Mouse (Mus musculus) ES-E14 (cell line): ENCODE measurements around the gene Kif23. TPM values are rescaled to one million over a fixed set of nuclear protein-coding genes. Genes with fewer than 3 reads are reported as not detected.
A peak's percentile ranks its signal among the peaks of the same experiment; 100 is the strongest.

Experiments
- DNase-seq: peaks from one replicate; pipeline ENCODE4 v3.0.0-alpha.2; 2013; ENCODE audit warnings: low read depth, low spot score
- H3K27ac ChIP-seq: 2 replicates; pipeline ENCODE4 v1.5.1; 2012; ENCODE audit warnings: low read depth, mild to moderate bottlenecking, low read length, moderate library complexity, mixed read lengths; ENCODE audit not compliant: poor library complexity, insufficient read depth, severe bottlenecking
- H3K36me3 ChIP-seq: 2 replicates; pipeline ENCODE4 v1.6.1; 2012; ENCODE audit warnings: mild to moderate bottlenecking, low read length, moderate library complexity, mixed read lengths; ENCODE audit not compliant: control insufficient read depth, poor library complexity, insufficient read depth, severe bottlenecking
- H3K4me1 ChIP-seq, 2 experiments: fragments of 150-350 bp in 1 of 2; sonication (generic) in 1 of 2; 2 replicates each; pipeline ENCODE4 v1.6.1; 2012; ENCODE audit warnings: low read length in 2 of 2, mild to moderate bottlenecking in 1 of 2, mixed read lengths in 1 of 2; ENCODE audit not compliant: control insufficient read depth in 2 of 2, insufficient read depth in 2 of 2, poor library complexity in 1 of 2
- H3K4me3 ChIP-seq, 2 experiments: fragments of 150-350 bp in 1 of 2; sonication (generic) in 1 of 2; 2 replicates each; pipeline ENCODE4 v1.5.1; 2012; ENCODE audit warnings: low read length in 2 of 2, low read depth in 1 of 2, mild to moderate bottlenecking in 1 of 2, mixed read lengths in 1 of 2; ENCODE audit not compliant: insufficient read depth in 1 of 2, poor library complexity in 1 of 2, severe bottlenecking in 1 of 2
- H3K9ac ChIP-seq: 2 replicates; pipeline ENCODE4 v1.6.1; 2012; ENCODE audit warnings: low read depth, mild to moderate bottlenecking, low read length, mixed read lengths; ENCODE audit not compliant: poor library complexity, insufficient read depth, severe bottlenecking
- H3K9me3 ChIP-seq: fragments of 150-350 bp; sonication (generic); 2 replicates; pipeline ENCODE4 v1.6.1; 2012; ENCODE audit warnings: low read depth, mild to moderate bottlenecking, low read length; ENCODE audit not compliant: control insufficient read depth, insufficient read depth
- CHD2 ChIP-seq: IDR thresholded peaks from 2 replicates; pipeline ENCODE4 v1.6.1; 2014; ENCODE audit warnings: mild to moderate bottlenecking, low read depth, low read length, inconsistent platforms
- HCFC1 ChIP-seq: IDR thresholded peaks from 2 replicates; pipeline ENCODE4 v1.6.1; 2012; ENCODE audit warnings: low read length, inconsistent platforms, borderline replicate concordance; ENCODE audit not compliant: insufficient read depth
- MAFK ChIP-seq: IDR thresholded peaks from 2 replicates; pipeline ENCODE4 v1.6.1; 2014; ENCODE audit warnings: mild to moderate bottlenecking, low read depth, low read length, inconsistent platforms; ENCODE audit not compliant: insufficient read depth
- ZC3H11A ChIP-seq: IDR thresholded peaks from 2 replicates; pipeline ENCODE4 v1.6.1; 2012; ENCODE audit warnings: low read depth, mild to moderate bottlenecking, inconsistent platforms, low read length, borderline replicate concordance
- ZNF384 ChIP-seq: IDR thresholded peaks from 2 replicates; pipeline ENCODE4 v1.6.1; 2012; ENCODE audit warnings: low read depth, low read length, inconsistent platforms
- in situ Hi-C, 2 experiments: fragments of 600-800 bp; cut with MboI; formaldehyde crosslinking; loops; one replicate each; pipeline ENCODE4 v1.15.1; 2025; ENCODE audit warnings: low sequenced_read_pairs in 2 of 2, inconsistent platforms in 1 of 2; ENCODE audit not compliant: unreplicated experiment in 2 of 2
- total RNA-seq: library from RNA; depleted of rRNA; stranded (reverse); fragments of 300-350 nt; gene quantifications from 2 replicates; pipeline ENCODE4 v1.2.3, GENCODE M21; 2012

The Kif23 gene
- total RNA-seq, 1 experiment, result 87.1 TPM

DNA sequence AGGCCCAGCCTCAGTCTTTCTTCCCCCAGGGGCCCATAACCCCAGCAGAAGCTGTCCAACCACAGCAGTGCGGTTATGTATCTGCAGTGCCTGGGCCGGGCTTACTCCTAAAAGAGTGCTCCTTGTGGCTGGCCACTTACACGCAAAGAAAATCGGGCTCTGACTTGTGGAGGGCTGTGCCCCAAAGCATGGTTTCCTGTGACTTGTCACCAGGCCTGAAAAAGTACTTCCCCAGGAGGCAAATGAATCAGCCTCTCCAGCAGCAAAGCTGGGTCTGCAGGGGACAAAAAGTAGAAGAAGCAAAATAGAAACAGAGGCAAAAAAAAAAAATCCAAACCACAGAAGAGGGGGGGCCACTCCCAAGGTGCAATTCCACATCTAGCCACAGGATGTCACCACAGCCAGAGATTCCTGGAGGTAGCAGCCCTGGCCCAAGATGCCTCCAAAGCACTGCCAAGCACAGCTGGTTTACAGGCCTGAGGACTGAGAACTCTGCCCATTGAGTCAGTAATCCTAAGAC lies 18.9 kb upstream of the Kif23 start:
- H3K9me3 ChIP-seq, result no peaks in the 10 kb centered on the region
- H3K4me3 ChIP-seq, result no peak overlapping the region
- in situ Hi-C loops, result loop anchor here in 1 of 2 experiments (25.0 kb wide), 1 partner anchor 272 kb away; no protein-coding TSS in a partner anchor
- TF ChIP-seq ZNF384 (peak; percentile 95), HCFC1 (no peak), MAFK (no peak), CHD2 (no peak), ZC3H11A (0 out of 2 replicates have a peak, but pooled peaks have one; percentile 11)
- H3K27ac ChIP-seq, result no peak overlapping the region
- H3K9ac ChIP-seq, result 0 out of 2 replicates have a peak overlapping the region, but pooled peaks have one; percentile 15
- H3K4me1 ChIP-seq, result peaks cover 0 to 2% of the 10 kb centered on the region in 2 experiments; a peak in 1 of 4 replicates
- no peaks in the 10 kb centered on the region for H3K36me3 ChIP-seq
- DNase-seq, result peak; percentile 60

DNA sequence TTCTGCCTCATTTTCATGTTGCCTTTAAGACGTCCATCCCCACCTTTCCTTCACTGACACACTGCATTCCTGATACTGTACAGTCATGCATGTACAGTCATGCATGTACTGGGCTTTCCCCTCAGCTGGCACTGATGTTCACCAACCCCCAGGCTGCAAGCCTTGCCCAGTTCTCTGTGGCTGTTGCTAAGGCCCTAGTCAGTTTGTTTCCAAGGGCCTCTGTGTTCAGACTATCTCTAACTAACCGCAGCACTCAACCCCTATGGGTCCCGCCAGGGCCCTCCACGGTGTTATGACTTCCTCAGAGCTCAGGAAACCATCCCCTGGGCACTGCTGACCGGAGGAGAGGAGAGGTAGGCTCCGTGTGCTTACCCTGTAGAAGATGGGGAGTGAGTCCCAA lies 16.8 kb upstream of the Kif23 start:
- peaks cover 0 to 2% of the 10 kb centered on the region in 2 experiments; a peak in 1 of 4 replicates for H3K4me1 ChIP-seq
- TF ChIP-seq MAFK, result no peak
- TF ChIP-seq HCFC1, result no peak
- TF ChIP-seq CHD2, result no peak
- no peak for TF ChIP-seq ZC3H11A
- no peak for TF ChIP-seq ZNF384
- in situ Hi-C loops, result loop anchor here in 1 of 2 experiments (25.0 kb wide), 1 partner anchor 274 kb away; no protein-coding TSS in a partner anchor
- no peaks in the 10 kb centered on the region for H3K36me3 ChIP-seq
- no peak overlapping the region for H3K4me3 ChIP-seq
- no peak for DNase-seq
- H3K9me3 ChIP-seq, result no peaks in the 10 kb centered on the region
- H3K27ac ChIP-seq, result no peak overlapping the region
- no peak overlapping the region for H3K9ac ChIP-seq

DNA sequence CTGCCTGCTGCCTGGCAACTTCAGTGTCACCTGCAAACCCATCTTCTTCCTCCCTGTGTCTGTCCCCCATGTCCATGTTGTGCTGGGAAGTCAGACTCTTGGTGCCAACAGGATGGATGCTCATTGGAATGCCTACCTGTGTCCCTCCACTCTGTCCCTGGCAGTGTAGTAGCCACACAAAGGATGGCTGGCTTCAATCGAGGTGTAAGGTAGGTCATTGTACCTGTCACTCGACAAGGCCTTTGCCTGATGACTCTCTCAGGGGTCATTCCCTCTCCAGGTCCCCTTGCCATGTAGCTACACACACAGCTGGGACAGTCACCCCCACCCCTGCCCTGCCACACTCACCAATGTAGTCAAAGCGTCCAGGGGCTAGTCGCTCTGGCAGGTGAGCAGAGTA lies 14.6 kb upstream of the Kif23 start:
- Histone ChIP-seq H3K4me3 (no peak overlapping the region), H3K4me1 (peaks cover 0 to 2% of the 10 kb centered on the region in 2 experiments; a peak in 1 of 4 replicates), H3K9ac (no peak overlapping the region), H3K36me3 (no peaks in the 10 kb centered on the region), H3K27ac (no peak overlapping the region), H3K9me3 (no peaks in the 10 kb centered on the region)
- no peak for TF ChIP-seq ZC3H11A
- TF ChIP-seq HCFC1, result no peak
- TF ChIP-seq MAFK, result no peak
- TF ChIP-seq ZNF384, result no peak
- no peak for TF ChIP-seq CHD2
- in situ Hi-C loops, result loop anchor here in 1 of 2 experiments (25.0 kb wide), 1 partner anchor 276 kb away; no protein-coding TSS in a partner anchor
- no peak for DNase-seq

DNA sequence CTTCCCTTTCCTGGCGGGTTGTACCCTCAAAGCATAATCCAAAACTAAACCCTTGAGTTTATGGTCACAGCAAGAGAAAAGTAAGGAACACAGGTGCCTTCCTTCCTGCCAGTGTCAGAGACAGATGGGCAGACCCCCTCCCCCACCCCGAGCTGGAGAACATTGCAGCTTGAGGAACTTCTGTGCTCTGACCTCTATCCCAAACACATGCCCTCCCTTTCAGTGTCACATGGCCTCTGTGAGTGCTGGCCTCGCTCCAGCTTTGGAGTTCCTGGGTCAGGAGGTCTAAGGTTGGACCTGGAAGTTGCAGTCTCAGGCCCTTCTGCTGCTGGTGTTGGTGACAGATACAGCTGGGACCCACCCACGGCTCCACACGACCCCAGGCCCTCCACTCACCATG lies 14.2 kb upstream of the Kif23 start:
- no peak for DNase-seq
- no peaks in the 10 kb centered on the region for H3K9me3 ChIP-seq
- H3K4me3 ChIP-seq, result no peak overlapping the region
- H3K9ac ChIP-seq, result no peak overlapping the region
- H3K4me1 ChIP-seq, result peaks cover 0 to 2% of the 10 kb centered on the region in 2 experiments; a peak in 1 of 4 replicates
- TF ChIP-seq HCFC1 (no peak), CHD2 (no peak), MAFK (no peak), ZC3H11A (no peak), ZNF384 (no peak)
- no peaks in the 10 kb centered on the region for H3K36me3 ChIP-seq
- in situ Hi-C loops, result loop anchor here in 1 of 2 experiments (25.0 kb wide), 1 partner anchor 277 kb away; no protein-coding TSS in a partner anchor
- H3K27ac ChIP-seq, result no peak overlapping the region
